Mouse (Mus musculus): ENCODE measurements around the gene B4galt7. TPM values are rescaled to one million over a fixed set of nuclear protein-coding genes. Genes with fewer than 3 reads are reported as not detected.

B4galt7 gene
- 10.5 and 13.1 TPM in 2 replicates for polyA plus RNA-seq (2012; ENCODE audit: low replicate concordance)

GRCm38 (mm10) chr13:55599566-55600540 is at the start of gene B4galt7:
TSS of gene B4galt7 (plus strand) at chr13:55599896.

GRCm38 (mm10) chr13:55571027-55571751 is 28.5 kb upstream of the B4galt7 start, which contains the start of gene Fam193b:
TSS of gene Fam193b (minus strand) at chr13:55571120.

GRCm38 (mm10) chr13:55573432-55573831 is 26.3 kb upstream of the B4galt7 start, which contains the start of gene Tmed9:
TSS of gene Tmed9 (plus strand) at chr13:55573732.

DNA sequence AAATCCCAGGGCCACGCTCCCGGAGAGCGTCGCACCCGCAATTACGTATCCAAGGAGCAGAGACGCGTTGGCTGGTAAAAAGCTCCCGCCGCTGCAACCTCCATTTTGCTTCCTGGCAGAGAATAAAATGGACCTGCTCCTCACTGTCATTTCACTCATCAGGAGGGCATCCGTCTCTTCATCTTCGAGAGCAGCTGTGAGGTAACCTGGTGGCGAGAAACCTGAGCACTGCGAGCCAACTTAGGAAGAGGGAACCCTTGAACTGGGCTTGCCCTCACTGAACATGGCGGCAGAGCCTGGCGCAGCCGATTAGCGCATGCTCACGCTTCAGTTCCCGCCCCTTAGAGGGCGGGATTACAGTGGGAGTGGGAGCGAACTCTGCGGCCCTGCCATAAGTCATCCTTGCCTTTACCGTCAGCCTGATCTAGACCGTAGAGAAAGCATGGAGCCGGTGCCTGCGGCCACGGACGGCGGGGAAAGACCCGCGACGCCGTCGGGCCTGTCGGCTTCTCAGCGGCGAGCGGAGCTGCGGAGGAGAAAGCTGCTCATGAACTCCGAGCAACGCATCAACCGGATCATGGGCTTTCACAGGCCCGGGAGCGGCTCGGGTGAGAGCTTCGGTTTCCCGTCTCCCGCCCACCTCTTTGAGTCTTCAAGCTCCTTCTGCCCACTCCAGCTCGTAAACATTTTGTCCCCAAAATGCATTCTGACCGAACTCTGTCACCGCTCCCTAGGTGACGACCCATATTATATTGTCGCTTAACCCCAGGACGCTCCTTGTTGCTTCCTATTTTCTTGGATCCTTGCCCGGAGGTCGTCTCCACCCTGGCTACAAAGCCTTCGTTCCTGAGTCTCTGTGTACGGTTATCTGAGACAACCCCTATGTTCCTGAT is 23.2 kb downstream of the B4galt7 start, which contains the start of gene Caml:
Caml (plus strand) TSS at position 357 of the 893 bp plus-strand sequence.

GRCm38 (mm10) chr13:55634639-55635127 is 35.0 kb downstream of the B4galt7 start, which contains the start of gene Ddx46:
TSS of gene Ddx46 (plus strand) at chr13:55635027.

Other genes starting within 250 kb of the B4galt7 start
- gene Lman2, start 237.1 kb upstream of the B4galt7 start, polyA plus RNA-seq (2012; ENCODE audit: low replicate concordance), result 50.0 and 75.4 TPM in 2 replicates
- 7.6 and 7.9 TPM in 2 replicates for gene Rgs14, start 230.2 kb upstream of the B4galt7 start, polyA plus RNA-seq (2012; ENCODE audit: low replicate concordance)
- 0.12 TPM in 1 of 2 replicates, not detected in the other for gene Slc34a1, start 201.7 kb upstream of the B4galt7 start, polyA plus RNA-seq (2012; ENCODE audit: low replicate concordance)
- gene Pfn3, start 184.7 kb upstream of the B4galt7 start, polyA plus RNA-seq (2012; ENCODE audit: low replicate concordance), result not detected in 2 replicates
- gene F12, start 173.1 kb upstream of the B4galt7 start, polyA plus RNA-seq (2012; ENCODE audit: low replicate concordance), result not detected in 2 replicates
- 104 and 119 TPM in 2 replicates for gene Grk6, start 154.8 kb upstream of the B4galt7 start, polyA plus RNA-seq (2012; ENCODE audit: low replicate concordance)
- gene Prr7, start 135.6 kb upstream of the B4galt7 start, polyA plus RNA-seq (2012; ENCODE audit: low replicate concordance), result 7.6 and 17.6 TPM in 2 replicates
- 7.5 and 13.0 TPM in 2 replicates for gene Dbn1, start 111.8 kb upstream of the B4galt7 start, polyA plus RNA-seq (2012; ENCODE audit: low replicate concordance)
- 81.6 and 121 TPM in 2 replicates for gene Pdlim7, start 86.2 kb upstream of the B4galt7 start, polyA plus RNA-seq (2012; ENCODE audit: low replicate concordance)
- 130 and 341 TPM in 2 replicates for gene Dok3, start 70.6 kb upstream of the B4galt7 start, polyA plus RNA-seq (2012; ENCODE audit: low replicate concordance)
- gene Ddx41, start 63.2 kb upstream of the B4galt7 start, polyA plus RNA-seq (2012; ENCODE audit: low replicate concordance), result 55.9 and 93.7 TPM in 2 replicates
- gene Fam193b, start 28.8 kb upstream of the B4galt7 start, polyA plus RNA-seq (2012; ENCODE audit: low replicate concordance), result 70.3 and 217 TPM in 2 replicates
- 98.3 and 191 TPM in 2 replicates for gene Tmed9, start 26.2 kb upstream of the B4galt7 start, polyA plus RNA-seq (2012; ENCODE audit: low replicate concordance)
- 15.1 and 16.2 TPM in 2 replicates for gene Caml, start 23.1 kb downstream of the B4galt7 start, polyA plus RNA-seq (2012; ENCODE audit: low replicate concordance)
- 9.6 and 22.7 TPM in 2 replicates for gene Ddx46, start 35.1 kb downstream of the B4galt7 start, polyA plus RNA-seq (2012; ENCODE audit: low replicate concordance)
- gene B230219D22Rik, start 93.2 kb downstream of the B4galt7 start, polyA plus RNA-seq (2012; ENCODE audit: low replicate concordance), result 9.0 and 10.1 TPM in 2 replicates
- 19.3 and 20.7 TPM in 2 replicates for gene Txndc15, start 114.8 kb downstream of the B4galt7 start, polyA plus RNA-seq (2012; ENCODE audit: low replicate concordance)
- gene Pcbd2, start 127.5 kb downstream of the B4galt7 start, polyA plus RNA-seq (2012; ENCODE audit: low replicate concordance), result 11.1 and 23.8 TPM in 2 replicates
- gene Catsper3, start 184.7 kb downstream of the B4galt7 start, polyA plus RNA-seq (2012; ENCODE audit: low replicate concordance), result not detected in 2 replicates
- gene Pitx1, start 236.3 kb downstream of the B4galt7 start, polyA plus RNA-seq (2012; ENCODE audit: low replicate concordance), result not detected in 2 replicates

All from leukemia stem cell, adult 10-12 weeks (primary cell).